Mouse (Mus musculus): ENCODE data around the gene Snx3. TPM values are rescaled to one million over a fixed set of nuclear protein-coding genes. Genes with fewer than 3 reads are reported as not detected.

Snx3 gene
- polyA plus RNA-seq, 1 experiment from 2014 or later = 272 TPM

DNA sequence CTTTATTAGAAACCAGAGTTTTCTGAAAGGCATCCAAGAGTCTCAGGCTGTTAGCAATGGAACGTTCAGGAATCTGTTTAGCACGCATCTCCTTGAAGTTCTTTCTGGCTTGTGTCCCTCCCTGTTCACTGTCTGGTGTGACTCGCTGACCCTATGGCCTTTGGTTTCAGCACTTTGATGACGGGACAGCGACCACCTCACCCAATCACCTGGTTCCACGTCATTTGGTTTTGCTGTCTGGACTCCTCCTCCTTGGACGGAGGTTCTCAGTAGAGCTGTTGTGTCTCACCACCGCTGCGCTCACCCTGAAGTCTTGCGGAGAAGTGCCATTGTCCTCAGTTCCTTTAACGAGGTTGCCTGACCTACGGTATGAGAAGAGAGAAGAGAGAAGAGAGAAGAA is 60.4 kb downstream of the Snx3 start:
- no peaks in the 10 kb centered on the region for H3K4me1 ChIP-seq (replicated peaks)
- H3K36me3 ChIP-seq = no peaks in the 10 kb centered on the region
- H3K4me3 ChIP-seq = no peak overlapping the region
- no peak for ATAC-seq (ENCODE audit: low FRiP score)
- no peak overlapping the region for H3K27ac ChIP-seq
- H3K9me3 ChIP-seq = no peaks in the 10 kb centered on the region
- no peak overlapping the region for H3K9ac ChIP-seq
- H3K4me2 ChIP-seq = no peak overlapping the region
- H3K27me3 ChIP-seq = peaks cover 63% of the 10 kb centered on the region
- 1% methylated on average over 12 of the region's 12 CpGs for WGBS

DNA sequence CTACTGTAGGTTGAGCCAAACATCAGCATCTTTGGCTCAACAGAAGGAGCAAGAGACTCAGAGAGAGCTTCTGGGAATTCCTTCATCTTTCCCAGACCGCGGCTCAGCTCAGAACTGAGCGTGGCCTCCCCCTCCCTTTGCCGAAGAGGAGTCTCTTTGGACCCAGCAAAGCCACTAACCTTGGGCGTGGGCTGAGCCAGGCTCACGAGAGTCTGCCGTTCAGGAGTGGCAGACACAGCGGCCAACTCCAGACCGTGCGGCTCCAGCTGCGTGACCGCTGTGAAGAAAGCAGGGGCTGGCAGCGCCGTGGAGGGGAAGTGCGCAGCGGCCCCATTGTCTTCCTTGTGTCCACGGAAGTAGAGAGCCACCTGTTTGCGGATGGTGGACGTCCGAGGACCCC is 70.7 kb downstream of the Snx3 start:
- Histone ChIP-seq H3K36me3 (no peaks in the 10 kb centered on the region), H3K9me3 (no peaks in the 10 kb centered on the region; the same call in 1 of the 2 replicates), H3K27ac (no peak overlapping the region), H3K4me2 (peak overlapping the region; percentile 15), H3K9ac (no peak overlapping the region), H3K4me3 (0 out of 2 replicates have a peak overlapping the region, but pooled peaks have one; percentile 7), H3K27me3 (peaks cover 96% of the 10 kb centered on the region), H3K4me1 (replicated peaks) (peaks cover 8% of the 10 kb centered on the region)
- WGBS = under 1% methylated on average over 20 of the region's 20 CpGs
- ATAC-seq (ENCODE audit: low FRiP score) = no peak

DNA sequence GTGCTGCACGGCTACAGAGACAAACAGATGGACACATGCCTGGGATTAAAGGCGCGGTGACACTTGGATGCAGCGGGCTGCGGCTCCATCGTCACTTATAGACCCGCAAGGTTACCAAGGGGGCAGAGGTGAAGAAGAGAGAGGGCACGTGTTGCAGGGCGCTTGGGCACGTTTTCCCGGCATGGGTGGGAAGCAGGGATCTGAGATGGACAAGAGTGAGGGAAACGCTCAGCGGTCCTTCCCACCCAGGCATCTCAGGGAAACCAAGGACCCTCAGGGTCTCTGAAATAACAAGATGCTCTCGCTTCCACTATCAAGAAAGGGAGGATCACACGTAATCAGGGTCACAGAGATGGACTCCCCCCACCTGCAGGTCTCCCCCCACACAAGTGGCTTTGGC is 71.1 kb downstream of the Snx3 start:
- no peaks in the 10 kb centered on the region; the same call in 1 of the 2 replicates for H3K9me3 ChIP-seq
- H3K27ac ChIP-seq = no peak overlapping the region
- no peaks in the 10 kb centered on the region for H3K36me3 ChIP-seq
- peak overlapping the region; percentile 15 for H3K4me2 ChIP-seq
- H3K4me3 ChIP-seq = no peak overlapping the region
- WGBS = 1% methylated on average over 15 of the region's 15 CpGs
- no peak for ATAC-seq (ENCODE audit: low FRiP score)
- H3K4me1 ChIP-seq (replicated peaks) = peaks cover 8% of the 10 kb centered on the region
- no peak overlapping the region for H3K9ac ChIP-seq
- peaks cover 97% of the 10 kb centered on the region for H3K27me3 ChIP-seq

DNA sequence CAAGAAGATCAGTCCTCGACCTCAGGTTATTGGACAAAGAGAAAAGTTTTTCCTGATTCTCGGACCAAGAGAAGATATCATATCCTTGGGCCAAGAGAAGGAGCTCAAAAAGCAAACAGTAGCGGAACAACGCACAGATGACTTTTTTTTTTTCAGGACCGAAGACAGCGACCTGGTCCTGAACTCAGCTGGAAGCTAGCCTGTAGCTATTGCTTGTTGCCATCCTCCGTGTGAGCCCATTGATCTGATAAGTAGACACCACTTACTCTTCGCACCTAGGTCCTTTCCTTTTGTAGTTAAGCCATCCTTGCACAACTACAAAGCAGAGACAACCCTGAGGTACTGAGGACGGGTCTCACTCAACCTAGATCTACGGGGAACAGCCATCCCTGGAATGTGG is 72.8 kb downstream of the Snx3 start:
- 3% methylated on average over 10 of the region's 10 CpGs for whole genome bisulfite sequencing
- Histone ChIP-seq H3K4me2 (no peak overlapping the region), H3K9ac (no peak overlapping the region), H3K36me3 (no peaks in the 10 kb centered on the region), H3K27ac (no peak overlapping the region), H3K4me3 (no peak overlapping the region), H3K27me3 (peaks cover 98% of the 10 kb centered on the region), H3K4me1 (replicated peaks) (peaks cover 11% of the 10 kb centered on the region), H3K9me3 (no peaks in the 10 kb centered on the region; the same call in 1 of the 2 replicates)
- no peak for ATAC-seq (ENCODE audit: low FRiP score)

DNA sequence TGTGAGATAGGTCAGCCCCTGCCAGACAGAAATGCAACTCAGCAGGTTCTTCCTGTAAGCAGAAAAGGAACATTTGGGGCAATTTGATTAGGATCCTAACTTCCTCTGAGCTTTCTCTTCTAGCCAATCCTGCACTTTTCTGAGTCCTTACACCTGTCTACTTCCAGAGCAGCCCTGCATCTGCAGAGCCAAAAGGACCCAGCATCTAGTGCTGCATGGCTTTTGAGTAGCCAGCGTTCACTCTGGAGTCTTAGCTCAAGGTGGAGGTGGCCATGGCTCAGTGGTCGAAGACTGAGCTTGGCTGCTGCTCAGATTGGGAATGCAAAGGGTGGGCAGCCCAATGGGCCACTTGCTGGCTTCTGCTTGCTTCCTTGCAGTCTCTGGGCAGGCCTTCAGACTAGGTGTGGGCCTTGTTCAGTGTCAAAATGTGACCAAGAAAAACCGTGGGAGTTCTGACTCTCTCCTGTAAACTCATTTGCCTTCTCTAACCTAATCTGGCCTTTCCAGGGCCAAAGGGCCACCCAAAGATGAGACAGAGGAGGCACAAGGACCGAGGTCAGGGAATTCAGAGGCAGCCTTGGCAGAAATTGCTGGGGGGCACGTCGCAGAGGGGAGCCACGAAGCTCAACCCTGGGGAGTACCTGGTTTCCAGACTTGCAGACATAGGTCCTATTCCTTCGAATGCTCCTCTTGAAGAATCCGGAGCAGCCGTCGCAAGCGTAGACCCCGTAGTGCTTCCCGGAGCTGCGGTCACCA is 75.9 kb downstream of the Snx3 start:
- Histone ChIP-seq H3K27me3 (peaks cover 99% of the 10 kb centered on the region), H3K27ac (no peak overlapping the region), H3K9ac (no peak overlapping the region), H3K4me3 (no peak overlapping the region), H3K36me3 (no peaks in the 10 kb centered on the region), H3K9me3 (no peaks in the 10 kb centered on the region), H3K4me2 (no peak overlapping the region), H3K4me1 (replicated peaks) (peaks cover 19% of the 10 kb centered on the region)
- 3% methylated on average over 15 of the region's 15 CpGs for WGBS
- ATAC-seq (ENCODE audit: low FRiP score) = no peak

DNA sequence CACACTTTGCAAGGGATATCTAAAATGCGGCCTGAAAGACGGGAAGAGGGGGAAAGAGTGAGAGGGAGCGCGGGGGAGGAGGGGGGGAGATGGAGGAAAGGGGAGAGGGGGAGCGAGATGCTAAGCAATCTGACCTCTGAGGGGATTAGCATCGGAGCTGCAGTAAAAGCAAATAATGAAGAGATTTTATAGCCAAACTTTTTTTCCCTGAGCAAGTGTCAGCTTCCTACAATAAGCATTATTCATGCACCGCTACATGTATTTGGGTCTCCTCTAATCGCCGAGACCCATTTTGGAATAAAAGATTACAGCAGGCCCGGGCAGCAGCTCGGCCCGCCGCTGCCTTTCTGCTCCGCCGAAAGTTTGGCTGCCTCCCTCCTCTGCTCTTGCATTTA is 76.4 kb downstream of the Snx3 start:
- Histone ChIP-seq H3K9ac (no peak overlapping the region), H3K4me3 (no peak overlapping the region), H3K9me3 (no peaks in the 10 kb centered on the region), H3K27me3 (peaks cover 99% of the 10 kb centered on the region), H3K4me1 (replicated peaks) (peaks cover 18% of the 10 kb centered on the region), H3K36me3 (no peaks in the 10 kb centered on the region), H3K27ac (no peak overlapping the region), H3K4me2 (no peak overlapping the region)
- 0% methylated on average over 15 of the region's 15 CpGs for WGBS
- no peak for ATAC-seq (ENCODE audit: low FRiP score)

DNA sequence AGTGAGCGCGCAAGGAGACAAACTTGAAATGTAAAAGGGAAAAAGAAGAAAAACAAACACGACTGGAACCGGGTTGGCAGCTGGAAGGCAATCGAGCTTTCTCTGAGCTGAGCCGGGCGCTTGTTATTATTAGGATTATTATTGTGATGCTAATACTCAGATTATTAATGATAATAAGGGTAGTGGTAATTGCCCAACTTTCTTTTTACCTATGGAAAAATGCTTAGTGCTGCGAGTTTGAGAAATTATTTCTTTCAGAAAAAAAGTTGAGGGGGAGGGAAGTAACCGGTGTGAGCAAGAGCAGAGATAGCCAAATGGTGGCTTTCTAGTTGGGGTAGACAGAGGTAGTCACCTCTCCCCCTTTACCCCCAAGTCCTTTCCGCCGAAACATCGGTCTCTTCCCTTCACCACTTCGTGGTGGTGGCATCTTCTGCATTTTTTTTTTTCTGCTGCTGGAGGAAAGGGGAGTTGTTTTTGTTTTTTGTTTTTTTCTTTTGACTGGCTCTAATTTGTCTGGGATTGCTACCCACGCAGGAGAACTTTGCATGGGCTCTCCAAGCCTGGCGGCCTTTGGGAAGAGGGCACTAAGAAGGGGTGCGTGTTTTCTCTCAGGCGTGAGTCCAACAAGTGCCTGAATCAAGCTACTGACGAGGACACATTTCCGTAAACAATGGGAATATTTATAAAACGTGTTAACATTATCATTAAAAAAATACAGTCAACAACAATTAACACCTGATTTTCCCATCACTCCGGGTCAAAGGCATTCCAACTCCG is 77.1 kb downstream of the Snx3 start:
- Histone ChIP-seq H3K27ac (no peak overlapping the region), H3K27me3 (peaks cover 99% of the 10 kb centered on the region), H3K4me3 (no peak overlapping the region), H3K9me3 (no peaks in the 10 kb centered on the region), H3K4me2 (no peak overlapping the region), H3K9ac (no peak overlapping the region), H3K36me3 (no peaks in the 10 kb centered on the region), H3K4me1 (replicated peaks) (peaks cover 24% of the 10 kb centered on the region)
- ATAC-seq (ENCODE audit: low FRiP score) = no peak
- 1% methylated on average over 22 of the region's 22 CpGs for WGBS

DNA sequence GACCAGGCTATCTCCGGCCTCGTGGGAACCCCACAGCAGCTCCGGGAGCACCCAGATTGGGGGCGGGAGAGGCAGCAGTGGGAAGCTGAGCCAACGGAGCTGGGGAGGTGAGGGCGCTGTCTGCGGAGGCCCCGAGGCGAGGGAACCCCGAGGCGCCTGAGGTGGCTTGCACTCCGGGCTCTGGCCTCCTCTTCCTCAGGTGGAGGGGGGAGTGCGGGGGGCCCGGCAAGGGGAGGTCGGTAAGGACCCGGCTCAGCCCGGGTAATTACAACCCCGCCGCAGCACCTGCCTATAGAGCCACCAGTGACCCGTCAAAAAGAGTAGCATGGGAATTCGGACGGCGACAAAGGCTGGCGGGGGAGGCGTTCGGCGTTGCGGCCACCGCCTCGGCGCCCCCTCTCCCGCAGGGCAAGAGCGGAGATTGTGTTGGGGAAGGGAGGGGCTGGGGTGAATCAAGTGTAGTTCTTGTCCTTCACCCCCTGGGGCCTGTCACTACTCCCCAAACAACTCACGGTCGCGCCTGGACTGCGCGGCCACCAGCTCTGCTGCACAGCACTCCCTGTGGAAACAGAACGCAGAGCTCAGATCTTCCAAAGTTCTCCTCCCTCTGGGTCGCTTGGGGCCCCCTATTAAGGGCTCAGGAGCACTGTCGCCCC is 77.8 kb downstream of the Snx3 start:
- under 1% methylated on average over 41 of the region's 41 CpGs for WGBS
- Histone ChIP-seq H3K9me3 (no peaks in the 10 kb centered on the region), H3K9ac (no peak overlapping the region), H3K4me2 (0 out of 2 replicates have a peak overlapping the region, but pooled peaks have one; percentile 15), H3K4me1 (replicated peaks) (peaks cover 31% of the 10 kb centered on the region), H3K27ac (no peak overlapping the region), H3K27me3 (peaks cover 99% of the 10 kb centered on the region), H3K4me3 (no peak overlapping the region), H3K36me3 (no peaks in the 10 kb centered on the region)
- no peak for ATAC-seq (ENCODE audit: low FRiP score)

DNA sequence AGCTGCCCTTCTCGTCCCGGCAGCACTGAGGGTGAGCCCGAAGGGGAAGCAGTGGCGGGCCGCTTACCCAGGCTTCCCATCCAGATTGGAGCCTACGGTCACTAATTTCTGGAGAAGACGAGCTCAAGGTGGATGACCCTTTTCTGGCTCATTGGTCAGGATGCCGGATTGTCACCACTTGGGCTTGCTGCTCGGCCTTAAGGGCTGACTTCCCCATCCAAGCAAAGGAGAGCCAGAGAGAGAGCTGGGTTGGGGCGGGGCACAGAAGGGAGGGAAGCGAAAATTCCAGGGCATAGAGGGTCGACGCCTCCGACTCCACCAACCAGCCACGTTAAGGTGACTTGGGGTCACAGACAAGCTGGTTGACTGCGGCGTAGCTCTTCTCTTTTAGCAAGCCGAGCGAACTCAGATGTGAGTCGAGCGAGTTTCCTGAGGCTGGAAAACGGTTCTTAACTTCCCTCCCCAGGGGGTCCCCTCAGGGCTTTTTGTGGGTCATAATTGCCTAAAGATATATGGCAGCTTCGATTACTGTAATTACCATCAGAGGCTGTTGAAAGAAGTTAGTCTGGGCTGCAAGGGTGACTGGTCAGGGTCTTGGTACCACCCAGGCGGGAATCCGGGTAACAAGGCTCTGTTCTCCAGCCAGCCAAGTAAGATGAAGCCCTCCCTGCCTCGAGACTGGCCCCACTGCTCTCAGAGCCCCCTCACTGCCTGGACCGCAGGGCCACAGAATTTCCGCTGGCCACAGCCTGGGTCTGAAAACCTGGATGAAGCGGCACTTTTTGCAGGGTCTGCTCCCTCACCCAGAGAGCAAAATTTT is 78.5 kb downstream of the Snx3 start:
- Histone ChIP-seq H3K36me3 (no peaks in the 10 kb centered on the region), H3K9me3 (no peaks in the 10 kb centered on the region), H3K9ac (no peak overlapping the region), H3K4me3 (no peak overlapping the region), H3K27me3 (peaks cover 99% of the 10 kb centered on the region), H3K4me2 (no peak overlapping the region), H3K27ac (no peak overlapping the region), H3K4me1 (replicated peaks) (peaks cover 32% of the 10 kb centered on the region)
- ATAC-seq (ENCODE audit: low FRiP score) = no peak
- under 1% methylated on average over 29 of the region's 29 CpGs for WGBS

DNA sequence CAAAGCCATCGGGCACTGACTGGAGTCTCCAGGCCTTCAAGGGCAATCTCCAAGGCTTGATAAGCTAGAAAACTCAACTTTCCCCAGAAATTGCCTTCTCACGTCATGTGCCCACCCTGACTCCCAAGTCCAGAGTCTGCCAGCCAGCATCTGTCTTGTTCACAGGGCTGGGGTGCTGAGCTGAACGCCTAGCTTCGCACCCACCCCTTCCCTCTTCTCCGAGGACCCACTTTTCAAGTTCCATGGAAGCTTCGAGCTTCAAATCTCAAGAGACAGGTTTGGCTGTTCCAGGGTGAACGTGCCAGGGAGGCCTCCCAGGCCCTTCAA is 79.1 kb downstream of the Snx3 start:
- H3K27me3 ChIP-seq = peaks cover 99% of the 10 kb centered on the region
- no peak for ATAC-seq (ENCODE audit: low FRiP score)
- H3K4me2 ChIP-seq = no peak overlapping the region
- H3K4me3 ChIP-seq = no peak overlapping the region
- no peaks in the 10 kb centered on the region for H3K36me3 ChIP-seq
- H3K9me3 ChIP-seq = no peaks in the 10 kb centered on the region
- H3K4me1 ChIP-seq (replicated peaks) = peaks cover 32% of the 10 kb centered on the region
- WGBS = 5% methylated on average over 7 of the region's 7 CpGs
- H3K9ac ChIP-seq = no peak overlapping the region
- H3K27ac ChIP-seq = no peak overlapping the region

DNA sequence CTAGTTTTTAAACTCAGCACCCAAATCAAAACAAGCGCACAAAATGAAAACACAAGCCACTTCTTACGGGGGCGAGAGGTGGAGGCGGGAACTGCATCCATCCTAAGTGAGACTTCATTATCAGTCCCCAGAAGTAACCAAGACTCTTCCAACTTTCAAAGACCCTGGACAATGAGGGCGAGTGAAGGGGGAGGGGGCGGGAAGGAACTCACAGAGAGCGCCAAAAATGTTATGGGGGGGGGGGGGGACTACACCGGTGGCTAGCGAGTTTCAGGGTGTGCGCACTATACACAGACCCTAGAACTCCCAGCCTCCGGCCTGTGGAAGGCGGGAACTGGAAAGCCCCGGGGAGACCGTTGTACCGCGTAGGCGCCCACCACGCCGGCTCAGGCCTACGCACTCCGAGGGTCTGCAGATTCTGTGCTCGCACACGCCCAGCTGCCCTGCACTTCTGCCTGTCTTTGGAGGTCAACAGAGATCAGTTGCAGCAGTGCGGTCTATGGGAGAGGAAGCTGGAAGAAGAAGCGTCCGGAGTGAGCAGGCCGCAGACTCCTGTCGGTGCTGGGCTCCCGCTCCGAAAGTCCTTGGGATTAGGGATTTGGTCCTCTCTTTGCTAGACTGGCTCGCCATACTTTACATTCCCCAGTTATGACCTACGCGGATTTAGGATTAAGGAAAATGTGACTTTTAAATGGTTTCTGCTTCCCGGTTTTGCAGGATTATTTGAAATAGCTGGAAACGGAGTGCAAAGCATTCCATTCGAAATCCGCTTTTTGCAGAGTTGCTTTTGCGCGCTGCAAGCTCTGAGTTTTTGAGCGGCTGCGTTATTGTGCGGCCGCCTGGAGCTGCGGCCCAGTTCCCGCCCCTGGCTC is 80.1 kb downstream of the Snx3 start:
- Histone ChIP-seq H3K4me2 (no peak overlapping the region), H3K4me3 (0 out of 2 replicates have a peak overlapping the region, but pooled peaks have one; percentile 5), H3K4me1 (replicated peaks) (peaks cover 32% of the 10 kb centered on the region), H3K9ac (no peak overlapping the region), H3K36me3 (no peaks in the 10 kb centered on the region), H3K9me3 (no peaks in the 10 kb centered on the region), H3K27me3 (peaks cover 99% of the 10 kb centered on the region), H3K27ac (no peak overlapping the region)
- ATAC-seq (ENCODE audit: low FRiP score) = no peak
- under 1% methylated on average over 45 of the region's 45 CpGs for whole genome bisulfite sequencing

Measured in hindbrain, embryonic 13.5 days (tissue).